ENCODE assay signal across 13 mouse cellular contexts in the genomic region with DNA sequence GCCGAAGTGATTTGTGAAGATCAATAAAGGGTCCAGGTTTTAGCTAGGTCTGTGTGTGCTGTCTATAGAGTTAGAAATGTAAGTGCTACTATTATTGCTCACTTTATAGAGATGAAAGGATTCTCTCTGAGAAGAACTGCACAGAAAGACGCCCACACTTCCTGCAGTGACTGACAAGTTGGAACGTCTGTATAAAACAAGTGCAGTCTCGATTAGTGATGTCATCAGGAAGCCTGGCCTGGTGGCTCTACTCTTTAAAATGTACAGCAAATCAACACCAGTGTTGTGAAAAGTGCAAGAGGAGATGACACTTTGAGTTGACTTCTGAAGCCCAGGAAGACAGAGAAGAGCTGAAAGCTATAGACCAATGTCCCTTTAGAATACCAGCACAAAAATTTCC.
DNase-seq lines count a peak whose midpoint lies in the region.
"Had no signal": no experiment of that assay in that cellular context is flagged by ENCODE, and none has a peak within 500 bp of the region (broad histone marks: within the 10 kb centered on the region; RNA-seq: fewer than 3 reads in every experiment).

No protein-coding gene starts in this region.

- peak; percentile 41 for DNase-seq in heart, adult 11 months
- DNase-seq in heart, postnatal 4 days: no peak
- DNase-seq in CD4-positive helper T cell, adult 2 months (ENCODE audit: low read depth, low spot score): peak; percentile 81
- peak; percentile 46 for DNase-seq in gonadal fat pad, adult 2 months (ENCODE audit: low read depth)
- peak; percentile 28 for DNase-seq in thymus, postnatal 0 days (ENCODE audit: low spot score)
- DNase-seq in c-Kit-positive CD71-positive TER-119-positive erythroid progenitor cells, embryonic 14.5 days (ENCODE audit: low spot score): no peak
- no peak for DNase-seq in gastrocnemius, adult 8-10 months (ENCODE audit: low spot score in 2 of 2)
- DNase-seq in ovary, postnatal 14 days (ENCODE audit: low spot score): no peak
- DNase-seq: adrenal gland, adult 8-10 months; cerebellum, adult 9-10 months; gastrocnemius, postnatal 10 days; heart, postnatal 14 days; liver, embryonic 13.5 days had no signal

Comparison
In these comparisons a context has a peak if more than half of its experiments do, and no peak if none do; other contexts are left out.
1. DNase-seq: peak in heart, adult 11 months (single experiment), CD4-positive helper T cell, adult 2 months (single experiment), gonadal fat pad, adult 2 months (single experiment) and thymus, postnatal 0 days (single experiment); none in heart, postnatal 4 days (single experiment), c-Kit-positive CD71-positive TER-119-positive erythroid progenitor cells, embryonic 14.5 days (single experiment), gastrocnemius, adult 8-10 months (0 of 2) and ovary, postnatal 14 days (single experiment).